Mouse (Mus musculus) urinary bladder, postnatal 14 days (tissue): ENCODE measurements around the gene Pds5a.
"Not testable (repeated sequence)": the region's sequence is repeated elsewhere in the genome, so short reads cannot be mapped to it uniquely, and the experiment has no call there.

Source experiments
- DNase-seq: peaks from one replicate; pipeline ENCODE4 v3.0.0; 2021; ENCODE audit warnings: low spot score

Pds5a gene

GRCm38 (mm10) chr5:65697836-65698758 is at the start of gene Pds5a:
Pds5a (minus strand) TSS chr5:65698273.
- peak; percentile 88 for DNase-seq

- peak; percentile 44 for DNase-seq
Observed at GRCm38 (mm10) chr5:65746908-65747307, 48.8 kb upstream of the Pds5a start.

- DNase-seq: no peak
Observed at GRCm38 (mm10) chr5:65739366-65739765, 41.3 kb upstream of the Pds5a start.

GRCm38 (mm10) chr5:65735601-65736000 is 37.5 kb upstream of the Pds5a start:
- DNase-seq: no peak

GRCm38 (mm10) chr5:65731173-65732007 is 33.3 kb upstream of the Pds5a start:
- DNase-seq: no peak

GRCm38 (mm10) chr5:65724311-65725054 is 26.4 kb upstream of the Pds5a start:
- DNase-seq: peak; percentile 67

GRCm38 (mm10) chr5:65718368-65718767 is 20.3 kb upstream of the Pds5a start:
- DNase-seq: peak; percentile 45

- not testable (repeated sequence) for DNase-seq
Observed at GRCm38 (mm10) chr5:65717903-65718211, 19.8 kb upstream of the Pds5a start.

- no peak for DNase-seq
Observed at GRCm38 (mm10) chr5:65717063-65717902, 19.2 kb upstream of the Pds5a start.

- no peak for DNase-seq
Observed at GRCm38 (mm10) chr5:65715084-65715483, 17.0 kb upstream of the Pds5a start.

- DNase-seq: no peak
Observed at GRCm38 (mm10) chr5:65711463-65711862, 13.4 kb upstream of the Pds5a start.

- peak; percentile 6 for DNase-seq
Observed at GRCm38 (mm10) chr5:65710267-65710666, 12.2 kb upstream of the Pds5a start.

GRCm38 (mm10) chr5:65706979-65707378 is 8.9 kb upstream of the Pds5a start:
- DNase-seq: no peak

- DNase-seq: no peak
Observed at GRCm38 (mm10) chr5:65706171-65706570, 8.1 kb upstream of the Pds5a start.

GRCm38 (mm10) chr5:65704765-65705678 is 6.9 kb upstream of the Pds5a start:
- no peak for DNase-seq

GRCm38 (mm10) chr5:65703261-65703660 is 5.2 kb upstream of the Pds5a start:
- DNase-seq: no peak

GRCm38 (mm10) chr5:65700102-65700501 is 2.0 kb upstream of the Pds5a start:
- DNase-seq: no peak

- DNase-seq: no peak
Observed at GRCm38 (mm10) chr5:65699146-65699545, 1.1 kb upstream of the Pds5a start.

GRCm38 (mm10) chr5:65698759-65699136 is 675 bp upstream of the Pds5a start:
- no peak for DNase-seq

GRCm38 (mm10) chr5:65697486-65697835 is 612 bp downstream of the Pds5a start:
- no peak for DNase-seq
